Mouse (Mus musculus): ENCODE measurements around the gene Edn1.

Gene Edn1

GRCm38 (mm10) chr13:42301161-42301721, at the start of gene Edn1:
Gene Edn1 (plus strand): TSS chr13:42301476.
- peak; percentile 44 for DNase-seq (ENCODE audit: low read depth, low spot score)

GRCm38 (mm10) chr13:42253821-42254220, 47.5 kb upstream of the Edn1 start:
- DNase-seq (ENCODE audit: low read depth, low spot score), result no peak

- DNase-seq (ENCODE audit: low read depth, low spot score), result no peak
Observed at GRCm38 (mm10) chr13:42255105-42255504, 46.2 kb upstream of the Edn1 start.

- DNase-seq (ENCODE audit: low read depth, low spot score), result no peak
Observed at GRCm38 (mm10) chr13:42258422-42258821, 42.9 kb upstream of the Edn1 start.

GRCm38 (mm10) chr13:42260667-42261066, 40.6 kb upstream of the Edn1 start:
- DNase-seq (ENCODE audit: low read depth, low spot score), result no peak

- peak; percentile 14 for DNase-seq (ENCODE audit: low read depth, low spot score)
Observed at GRCm38 (mm10) chr13:42270051-42270450, 31.2 kb upstream of the Edn1 start.

- DNase-seq (ENCODE audit: low read depth, low spot score), result no peak
Observed at GRCm38 (mm10) chr13:42276774-42277454, 24.4 kb upstream of the Edn1 start.

GRCm38 (mm10) chr13:42277751-42278150, 23.5 kb upstream of the Edn1 start:
- DNase-seq (ENCODE audit: low read depth, low spot score), result no peak

GRCm38 (mm10) chr13:42285896-42286295, 15.4 kb upstream of the Edn1 start:
- DNase-seq (ENCODE audit: low read depth, low spot score), result no peak

GRCm38 (mm10) chr13:42286768-42287167, 14.5 kb upstream of the Edn1 start:
- DNase-seq (ENCODE audit: low read depth, low spot score), result no peak

- no peak for DNase-seq (ENCODE audit: low read depth, low spot score)
Observed at GRCm38 (mm10) chr13:42292593-42292992, 8.7 kb upstream of the Edn1 start.

- DNase-seq (ENCODE audit: low read depth, low spot score), result no peak
Observed at GRCm38 (mm10) chr13:42298302-42298701, 3.0 kb upstream of the Edn1 start.

GRCm38 (mm10) chr13:42298766-42299165, 2.5 kb upstream of the Edn1 start:
- no peak for DNase-seq (ENCODE audit: low read depth, low spot score)

- peak; percentile 82 for DNase-seq (ENCODE audit: low read depth, low spot score)
Observed at GRCm38 (mm10) chr13:42300567-42300966, 709 bp upstream of the Edn1 start.

- peak; percentile 44 for DNase-seq (ENCODE audit: low read depth, low spot score)
Observed at GRCm38 (mm10) chr13:42301961-42302861, 935 bp downstream of the Edn1 start.

- no peak for DNase-seq (ENCODE audit: low read depth, low spot score)
Observed at GRCm38 (mm10) chr13:42303180-42303929, 2.1 kb downstream of the Edn1 start.

- DNase-seq (ENCODE audit: low read depth, low spot score), result no peak
Observed at GRCm38 (mm10) chr13:42304139-42304538, 2.9 kb downstream of the Edn1 start.

GRCm38 (mm10) chr13:42306870-42307800, 5.9 kb downstream of the Edn1 start:
- DNase-seq (ENCODE audit: low read depth, low spot score), result no peak

- no peak for DNase-seq (ENCODE audit: low read depth, low spot score)
Observed at GRCm38 (mm10) chr13:42308368-42309103, 7.3 kb downstream of the Edn1 start.

- DNase-seq (ENCODE audit: low read depth, low spot score), result no peak
Observed at GRCm38 (mm10) chr13:42309804-42310203, 8.5 kb downstream of the Edn1 start.
